Mouse (Mus musculus) intestine, embryonic 15.5 days (tissue): ENCODE measurements at regions not wholly inside any gene's neighbourhood (a gene's known extent, or its start where the extent isn't known, plus 50 kb on each side); places are given as distances from the start of the nearest gene placed in this dataset.

Experiments
- ATAC-seq: fragments of 200-750 bp; cut with Nextera tagmentation; 2 replicates; pipeline ENCODE4 v1.8.0; 2017; ENCODE audit warnings: moderate TSS enrichment, moderate library complexity
- H3K27ac ChIP-seq: fragments of 300-500 bp; sonication (generic); 2 replicates; pipeline ENCODE4 v1.5.1; 2015; ENCODE audit warnings: mild to moderate bottlenecking, inconsistent platforms
- H3K27me3 ChIP-seq: fragments of 300-500 bp; sonication (generic); replicated peaks from 2 replicates; pipeline ENCODE4 v1.6.1; 2015; ENCODE audit warnings: inconsistent platforms
- H3K36me3 ChIP-seq: fragments of 300-500 bp; sonication (generic); 2 replicates; pipeline ENCODE4 v1.6.1; 2015; ENCODE audit warnings: inconsistent platforms
- H3K4me1 ChIP-seq: fragments of 300-500 bp; sonication (generic); replicated peaks from 2 replicates; pipeline ENCODE4 v1.6.1; 2015; ENCODE audit warnings: inconsistent platforms
- H3K4me2 ChIP-seq: fragments of 300-500 bp; sonication (generic); replicated peaks from 2 replicates; pipeline ENCODE4 v1.6.1; 2015; ENCODE audit warnings: mild to moderate bottlenecking, inconsistent platforms
- H3K4me3 ChIP-seq: fragments of 300-500 bp; sonication (generic); replicated peaks from 2 replicates; pipeline ENCODE4 v1.5.1; 2015; ENCODE audit warnings: inconsistent platforms
- H3K9ac ChIP-seq: fragments of 300-500 bp; sonication (generic); 2 replicates; pipeline ENCODE4 v1.6.1; 2015; ENCODE audit warnings: inconsistent platforms
- H3K9me3 ChIP-seq: fragments of 300-500 bp; sonication (generic); 2 replicates; pipeline ENCODE4 v1.6.1; 2016; ENCODE audit warnings: inconsistent platforms
- WGBS: fragments of 180-500 bp; shearing (Covaris S2); methylation state at CpG from one replicate; pipeline ENCODE4 v1.1.7; 2015; 5-methylcytosine and 5-hydroxymethylcytosine counted together

DNA sequence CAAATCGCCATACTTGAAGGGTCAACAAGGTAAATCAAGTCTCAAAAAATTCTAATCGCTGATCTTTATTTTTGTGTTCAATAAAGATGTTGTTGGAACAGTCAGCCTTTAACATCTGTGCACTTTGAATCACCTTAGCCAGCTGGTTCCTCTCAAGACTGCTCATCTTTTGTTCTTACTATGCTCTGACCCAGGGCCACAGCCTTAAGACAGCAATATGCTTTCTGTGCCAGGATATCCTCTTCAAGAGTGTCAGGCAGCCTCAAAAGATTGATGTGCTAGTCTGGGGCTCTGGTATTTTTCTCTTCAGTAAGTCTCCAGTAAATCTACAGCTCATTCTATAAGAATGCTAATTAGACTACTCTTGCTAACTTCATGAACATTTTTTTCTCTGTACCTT lies 199.9 kb downstream of the Dph6 start:
- ATAC-seq: no peak
- Histone ChIP-seq H3K9ac (no peak overlapping the region), H3K36me3 (no peaks in the 10 kb centered on the region), H3K27ac (no peak overlapping the region), H3K27me3 (no peaks in the 10 kb centered on the region), H3K4me3 (no peak overlapping the region), H3K4me2 (no peak overlapping the region), H3K9me3 (no peaks in the 10 kb centered on the region), H3K4me1 (no peaks in the 10 kb centered on the region)
- 59% methylated on average over 2 of the region's 2 CpGs for WGBS

DNA sequence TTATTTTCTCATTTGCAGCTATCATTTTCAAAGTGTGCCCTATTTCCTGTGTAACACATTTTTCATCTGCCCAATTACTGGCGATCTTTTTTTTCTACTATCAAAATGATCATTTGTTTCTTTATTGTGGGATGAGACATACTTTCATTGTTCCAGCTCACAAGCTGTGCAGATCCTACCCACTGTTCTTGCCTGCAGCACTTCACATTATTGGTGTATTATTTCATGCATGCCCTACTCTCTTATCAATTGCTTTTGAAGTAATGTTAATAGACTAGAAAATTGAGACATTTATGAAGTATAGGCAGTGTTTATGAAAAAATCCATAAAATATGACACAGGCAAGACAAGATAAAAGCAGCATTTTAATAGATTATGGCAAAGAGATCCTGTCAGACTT lies 204.6 kb downstream of the Dph6 start:
- Histone ChIP-seq H3K9ac (no peak overlapping the region), H3K27ac (no peak overlapping the region), H3K4me1 (no peaks in the 10 kb centered on the region), H3K4me2 (no peak overlapping the region), H3K9me3 (no peaks in the 10 kb centered on the region), H3K4me3 (no peak overlapping the region), H3K27me3 (no peaks in the 10 kb centered on the region), H3K36me3 (no peaks in the 10 kb centered on the region)
- WGBS: 83% methylated on average over 1 of the region's 1 CpGs
- no peak for ATAC-seq

DNA sequence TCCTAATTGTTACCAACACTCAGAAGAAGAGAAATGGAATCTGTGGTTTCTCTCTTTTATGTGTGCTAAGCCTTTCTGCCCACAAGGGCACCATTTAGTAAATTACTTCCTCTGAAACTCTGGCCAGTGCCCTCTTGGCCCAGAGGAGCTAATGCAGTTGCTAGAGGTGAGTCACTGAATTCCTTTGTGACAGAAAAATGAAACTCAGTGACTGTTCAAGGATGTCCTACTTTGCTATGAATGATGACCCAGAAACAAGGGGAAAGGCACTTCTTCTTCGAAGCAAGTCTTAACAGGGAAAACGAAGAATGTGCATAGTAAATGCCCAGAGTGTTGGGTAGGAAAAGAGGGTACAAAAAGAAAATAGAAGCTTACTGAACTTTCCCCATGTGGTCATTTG lies 211.0 kb downstream of the Dph6 start:
- no peaks in the 10 kb centered on the region for H3K27me3 ChIP-seq
- no peak overlapping the region for H3K9ac ChIP-seq
- no peaks in the 10 kb centered on the region for H3K9me3 ChIP-seq
- no peak overlapping the region for H3K27ac ChIP-seq
- ATAC-seq: no peak
- H3K4me2 ChIP-seq: no peak overlapping the region
- H3K4me3 ChIP-seq: no peak overlapping the region
- no peaks in the 10 kb centered on the region for H3K36me3 ChIP-seq
- H3K4me1 ChIP-seq: no peaks in the 10 kb centered on the region
- WGBS: 67% methylated on average over 2 of the region's 2 CpGs

DNA sequence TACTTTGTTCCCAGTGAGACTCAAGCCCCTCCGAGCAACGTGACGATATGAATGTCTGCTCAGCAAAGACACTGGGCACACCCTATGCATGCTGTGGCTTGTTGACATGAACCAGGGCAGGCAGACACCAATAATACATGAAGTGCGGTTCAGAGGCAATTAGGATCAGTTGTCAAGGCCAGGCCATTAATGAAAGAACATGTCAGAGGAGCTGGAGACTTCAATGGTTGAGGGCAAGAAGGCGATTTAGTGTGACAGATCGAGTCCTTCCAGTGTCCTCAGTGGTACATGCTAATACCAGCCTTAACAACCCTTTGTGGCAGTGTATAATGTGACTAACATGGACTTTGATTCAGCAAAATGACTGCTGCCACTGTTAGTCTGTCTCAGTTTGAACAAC lies 213.8 kb downstream of the Dph6 start:
- Histone ChIP-seq H3K4me1 (no peaks in the 10 kb centered on the region), H3K4me2 (no peak overlapping the region), H3K9me3 (no peaks in the 10 kb centered on the region), H3K27ac (no peak overlapping the region), H3K4me3 (no peak overlapping the region), H3K36me3 (no peaks in the 10 kb centered on the region), H3K27me3 (no peaks in the 10 kb centered on the region), H3K9ac (no peak overlapping the region)
- ATAC-seq: peak; percentile 10; the same call in 1 of the 2 replicates
- WGBS: 44% methylated on average over 6 of the region's 6 CpGs

DNA sequence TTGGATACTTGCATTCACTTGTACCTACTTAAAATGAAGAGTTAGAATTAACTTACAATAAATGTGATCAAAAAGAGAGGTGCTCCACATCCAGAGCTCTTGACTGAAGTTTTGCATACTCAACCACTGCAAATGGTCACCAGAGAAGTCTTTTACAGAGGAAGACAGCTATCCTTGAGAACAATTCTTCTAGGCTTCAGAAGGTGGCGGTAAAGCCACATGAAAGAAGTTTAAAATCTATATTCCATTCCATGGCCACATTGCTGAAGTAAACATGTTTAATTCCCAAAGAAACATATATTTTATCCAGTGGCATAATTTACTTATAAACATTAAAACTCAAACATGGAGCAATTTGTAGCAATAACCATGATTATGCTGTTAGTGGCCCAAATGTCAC lies 215.1 kb downstream of the Dph6 start:
- Histone ChIP-seq H3K9ac (no peak overlapping the region), H3K9me3 (no peaks in the 10 kb centered on the region), H3K27ac (no peak overlapping the region), H3K4me3 (no peak overlapping the region), H3K4me2 (no peak overlapping the region), H3K36me3 (no peaks in the 10 kb centered on the region), H3K27me3 (no peaks in the 10 kb centered on the region), H3K4me1 (no peaks in the 10 kb centered on the region)
- WGBS: 68% methylated on average over 1 of the region's 1 CpGs
- ATAC-seq: no peak

DNA sequence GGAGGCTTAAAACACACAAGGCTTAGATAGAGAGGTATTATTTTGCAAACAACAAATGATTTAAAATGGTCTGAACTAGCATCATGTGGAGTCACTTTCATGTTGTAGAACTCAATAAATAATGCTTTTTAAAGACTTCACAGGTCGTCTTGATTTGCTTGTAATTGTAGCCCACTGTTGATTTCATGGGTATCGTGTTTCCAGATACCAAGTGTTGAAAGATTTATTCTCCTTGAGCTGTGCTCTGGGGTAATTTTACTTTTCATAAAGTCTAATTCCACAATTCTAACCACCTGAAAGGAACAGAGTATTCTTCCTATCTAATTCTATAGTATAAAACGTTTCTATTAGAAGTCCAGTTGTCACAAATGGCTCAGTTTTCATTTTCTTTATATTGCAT lies 216.7 kb downstream of the Dph6 start:
- no peak for ATAC-seq
- H3K4me3 ChIP-seq: no peak overlapping the region
- 63% methylated on average over 3 of the region's 3 CpGs for WGBS
- H3K36me3 ChIP-seq: no peaks in the 10 kb centered on the region
- no peaks in the 10 kb centered on the region for H3K27me3 ChIP-seq
- no peaks in the 10 kb centered on the region for H3K9me3 ChIP-seq
- H3K4me2 ChIP-seq: no peak overlapping the region
- no peaks in the 10 kb centered on the region for H3K4me1 ChIP-seq
- no peak overlapping the region for H3K27ac ChIP-seq
- H3K9ac ChIP-seq: no peak overlapping the region

DNA sequence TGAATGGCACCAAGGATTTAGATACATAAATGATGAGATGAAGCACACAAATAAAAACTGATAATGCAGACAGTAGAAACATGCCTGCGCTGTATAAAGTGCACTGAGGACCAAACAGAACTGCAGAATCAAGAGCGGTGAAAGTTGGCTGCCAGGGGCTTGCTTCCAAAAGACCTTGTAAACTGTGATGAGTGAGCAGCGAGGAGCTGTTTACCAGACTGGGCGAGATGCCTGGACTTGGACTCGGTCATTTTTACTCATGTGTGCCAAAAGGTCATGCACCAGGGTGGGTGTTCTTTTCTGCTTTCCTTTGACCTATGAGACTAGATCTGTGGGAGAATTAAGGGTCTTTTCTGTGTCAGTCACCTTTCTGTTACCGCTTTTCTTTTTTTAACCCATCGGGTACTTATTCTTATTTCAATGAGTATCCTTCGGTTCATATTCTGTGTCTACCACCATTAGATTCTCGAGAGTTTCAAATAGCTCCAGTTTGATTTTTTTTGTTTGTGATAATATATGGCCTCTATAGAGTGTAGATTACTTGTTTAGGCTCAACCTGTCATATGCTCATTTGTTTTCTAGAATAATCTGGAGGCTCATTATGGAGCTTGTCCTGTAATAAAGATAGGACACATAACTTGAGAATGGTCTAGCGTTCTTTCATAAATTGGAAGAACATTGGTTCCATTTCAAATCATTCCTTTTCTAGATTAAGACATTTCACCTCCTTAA lies 226.3 kb upstream of the Zfp770 start:
- no peak for ATAC-seq
- Histone ChIP-seq H3K4me1 (no peaks in the 10 kb centered on the region), H3K27me3 (no peaks in the 10 kb centered on the region), H3K4me2 (no peak overlapping the region), H3K9ac (no peak overlapping the region), H3K36me3 (no peaks in the 10 kb centered on the region), H3K9me3 (no peaks in the 10 kb centered on the region), H3K4me3 (no peak overlapping the region), H3K27ac (no peak overlapping the region)
- 70% methylated on average over 10 of the region's 10 CpGs for WGBS

DNA sequence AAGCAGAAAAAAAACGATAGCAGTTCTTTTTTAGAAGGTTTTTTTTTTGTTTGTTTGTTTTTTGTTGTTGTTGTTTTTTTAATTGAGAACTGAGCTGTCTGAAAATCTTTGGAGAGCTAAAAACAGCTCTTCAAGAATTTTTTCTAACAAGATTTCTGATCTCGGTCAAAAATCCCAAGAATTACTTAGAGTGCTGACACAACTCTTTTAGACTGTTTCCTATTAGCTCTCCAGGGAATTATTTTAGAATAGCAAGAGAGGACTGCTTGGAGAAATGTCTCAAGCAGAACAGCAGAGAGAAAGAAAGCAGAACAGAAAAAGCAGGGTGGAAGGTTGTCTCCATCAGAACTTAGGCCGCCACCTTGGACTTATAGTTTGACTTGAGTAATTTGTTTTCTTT lies 218.1 kb upstream of the Zfp770 start:
- WGBS: 61% methylated on average over 3 of the region's 3 CpGs

DNA sequence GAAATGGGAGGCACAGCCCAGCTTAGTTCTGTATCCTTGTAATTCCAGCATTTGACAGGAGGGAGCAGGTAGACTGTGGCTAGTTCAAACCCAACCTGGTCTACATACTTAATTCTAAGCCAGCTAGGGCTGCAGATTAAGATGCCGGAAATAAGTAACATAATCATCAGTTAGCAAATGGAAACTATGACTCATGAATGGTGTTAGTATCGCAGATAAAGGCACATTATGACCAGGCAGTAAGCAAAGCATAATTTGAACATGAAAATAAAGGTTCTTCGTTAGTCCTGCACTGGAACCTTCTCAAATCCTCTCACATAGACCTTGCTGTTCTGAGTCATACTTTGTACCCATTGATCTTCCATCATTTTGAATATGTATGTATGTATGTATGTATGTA lies 211.7 kb upstream of the Zfp770 start:
- no peak for ATAC-seq
- H3K9ac ChIP-seq: no peak overlapping the region
- 89% methylated on average over 3 of the region's 3 CpGs for WGBS
- H3K4me2 ChIP-seq: no peak overlapping the region
- H3K9me3 ChIP-seq: no peaks in the 10 kb centered on the region
- H3K4me1 ChIP-seq: no peaks in the 10 kb centered on the region
- no peak overlapping the region for H3K4me3 ChIP-seq
- no peak overlapping the region for H3K27ac ChIP-seq
- H3K27me3 ChIP-seq: no peaks in the 10 kb centered on the region
- H3K36me3 ChIP-seq: no peaks in the 10 kb centered on the region

More for the DNA sequence above, 218.1 kb upstream of the Zfp770 start:
- Histone ChIP-seq H3K27me3 (no peaks in the 10 kb centered on the region), H3K4me3 (no peak overlapping the region), H3K9me3 (no peaks in the 10 kb centered on the region), H3K36me3 (no peaks in the 10 kb centered on the region), H3K9ac (no peak overlapping the region), H3K27ac (no peak overlapping the region), H3K4me1 (no peaks in the 10 kb centered on the region), H3K4me2 (no peak overlapping the region)
- no peak for ATAC-seq

DNA sequence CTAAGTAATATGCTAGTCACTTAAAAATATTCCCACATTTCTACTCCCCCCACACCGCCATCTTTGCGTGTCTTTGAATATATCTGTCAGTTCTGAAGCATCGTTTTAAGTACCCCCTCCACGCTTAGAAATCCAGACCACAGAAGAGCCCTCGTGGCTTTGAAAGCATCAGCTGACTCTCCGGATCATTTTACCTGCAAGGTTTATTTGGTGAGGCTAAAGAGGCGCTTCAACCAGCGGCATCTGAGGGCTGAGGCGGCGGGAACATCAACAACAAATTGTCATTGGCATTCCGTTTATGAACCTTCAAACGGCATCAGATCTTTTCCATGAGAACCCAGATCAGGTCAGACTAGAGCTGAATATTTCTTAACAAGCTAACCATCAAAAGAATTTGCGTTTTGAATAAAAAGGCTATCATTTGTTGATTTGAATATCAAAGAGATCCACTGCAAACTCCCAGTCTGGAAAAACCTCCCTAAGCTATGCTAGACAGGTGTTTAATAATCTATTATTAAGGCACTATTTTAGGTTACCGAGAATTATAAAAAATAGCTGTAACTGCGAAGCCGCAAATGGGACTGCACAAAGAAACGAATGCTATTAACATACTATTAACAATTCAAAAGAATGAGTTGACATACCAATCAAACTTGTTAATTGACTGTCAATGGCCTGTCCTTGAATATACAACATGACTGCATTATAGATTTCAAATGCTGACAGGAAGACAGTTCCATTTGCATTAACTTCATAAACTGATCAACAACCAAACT lies 210.9 kb upstream of the Zfp770 start:
- Histone ChIP-seq H3K4me1 (no peaks in the 10 kb centered on the region), H3K9ac (no peak overlapping the region), H3K4me3 (no peak overlapping the region), H3K36me3 (no peaks in the 10 kb centered on the region), H3K27me3 (no peaks in the 10 kb centered on the region), H3K27ac (no peak overlapping the region), H3K4me2 (no peak overlapping the region), H3K9me3 (no peaks in the 10 kb centered on the region)
- WGBS: 55% methylated on average over 17 of the region's 17 CpGs
- no peak for ATAC-seq

DNA sequence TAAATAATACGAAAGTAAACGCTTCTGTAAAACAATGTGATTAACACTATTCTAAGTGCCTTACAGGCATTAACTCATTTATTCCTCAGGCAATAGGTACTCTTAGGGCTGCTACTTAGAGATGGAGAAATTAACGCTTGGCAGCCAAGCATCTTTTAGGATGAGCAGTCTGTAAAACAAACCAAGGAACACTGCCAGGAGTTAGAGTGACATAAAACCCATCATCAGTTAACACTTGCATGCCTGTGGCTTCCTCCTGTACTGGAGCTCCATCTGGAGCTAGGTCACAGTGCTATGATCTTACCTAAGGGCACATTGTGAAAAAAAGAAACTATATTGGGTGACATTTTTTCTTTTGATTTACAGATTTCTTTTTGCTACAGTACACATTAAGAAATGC lies 209.4 kb upstream of the Zfp770 start:
- Histone ChIP-seq H3K9me3 (no peaks in the 10 kb centered on the region), H3K27me3 (no peaks in the 10 kb centered on the region), H3K9ac (no peak overlapping the region), H3K36me3 (no peaks in the 10 kb centered on the region), H3K4me3 (no peak overlapping the region), H3K27ac (no peak overlapping the region), H3K4me2 (no peak overlapping the region), H3K4me1 (no peaks in the 10 kb centered on the region)
- ATAC-seq: no peak
- 77% methylated on average over 3 of the region's 3 CpGs for WGBS

DNA sequence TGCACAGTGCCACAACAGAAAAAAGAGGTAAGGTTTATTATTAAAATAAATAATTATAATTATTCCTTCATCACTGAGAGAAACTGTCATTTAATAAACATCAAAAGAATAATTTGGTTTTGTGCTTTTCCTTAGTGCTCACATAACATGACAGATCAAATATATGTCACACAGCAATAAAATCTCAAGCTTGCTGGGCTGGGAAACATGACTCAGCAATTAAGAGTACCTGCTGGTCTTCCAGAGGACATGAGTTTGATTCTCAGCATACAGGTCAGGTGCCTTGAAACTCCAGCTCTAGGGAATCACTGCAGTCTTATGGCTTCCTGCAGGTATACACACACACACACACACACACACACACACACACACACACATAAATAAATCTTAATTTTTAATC lies 208.3 kb upstream of the Zfp770 start:
- Histone ChIP-seq H3K27ac (no peak overlapping the region), H3K4me3 (no peak overlapping the region), H3K9me3 (no peaks in the 10 kb centered on the region), H3K27me3 (no peaks in the 10 kb centered on the region), H3K36me3 (no peaks in the 10 kb centered on the region), H3K4me2 (no peak overlapping the region), H3K9ac (no peak overlapping the region), H3K4me1 (no peaks in the 10 kb centered on the region)
- ATAC-seq: no peak

DNA sequence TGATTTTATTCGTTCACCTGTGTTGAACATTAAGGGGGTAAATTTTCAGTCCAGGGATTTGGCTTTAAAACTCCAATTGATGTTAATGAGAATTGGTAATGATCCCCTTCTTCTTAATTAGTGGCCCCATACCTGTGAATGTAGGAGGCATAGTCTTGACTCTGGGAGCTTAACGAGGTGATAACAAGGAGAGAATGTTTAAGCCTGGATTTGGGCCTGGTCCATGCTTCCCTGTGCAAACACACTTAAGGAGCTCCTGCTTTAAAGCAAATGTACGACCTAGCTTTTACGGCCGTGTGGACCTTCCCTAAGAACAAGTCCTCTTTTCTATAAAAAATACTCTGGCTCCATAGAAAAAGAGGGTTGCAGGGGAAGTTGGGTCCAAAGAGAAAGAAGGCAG lies 206.1 kb upstream of the Zfp770 start:
- H3K9ac ChIP-seq: no peak overlapping the region
- H3K27me3 ChIP-seq: no peaks in the 10 kb centered on the region
- no peaks in the 10 kb centered on the region for H3K36me3 ChIP-seq
- no peak overlapping the region for H3K27ac ChIP-seq
- H3K9me3 ChIP-seq: no peaks in the 10 kb centered on the region
- H3K4me1 ChIP-seq: no peaks in the 10 kb centered on the region
- H3K4me3 ChIP-seq: no peak overlapping the region
- H3K4me2 ChIP-seq: no peak overlapping the region
- WGBS: 40% methylated on average over 5 of the region's 5 CpGs
- no peak for ATAC-seq
